In genomic region chr2:162932706-162933105, GRCm38 (mm10) we compare ENCODE assay signal across 8 mouse cellular contexts. TPM values are rescaled to one million over a fixed set of nuclear protein-coding genes. Genes with fewer than 3 reads are reported as not detected.
DNase-seq lines count a peak whose midpoint lies in the region; ATAC-seq lines count a peak whose summit lies in the region.

No protein-coding gene starts in this region.

- peaks cover 17% of the 10 kb centered on the region for H3K36me3 ChIP-seq in intestine, embryonic 16.5 days (ENCODE audit: control insufficient read depth, insufficient read depth, low read length)
- peaks cover 22% of the 10 kb centered on the region for H3K36me3 ChIP-seq in midbrain, embryonic 16.5 days (ENCODE audit: control insufficient read depth, insufficient read depth, low read length)

- peak overlapping the region; percentile 95 for H3K4me3 ChIP-seq in intestine, embryonic 16.5 days (ENCODE audit: low read length)
- peak overlapping the region; percentile 97 for H3K4me3 ChIP-seq in midbrain, embryonic 16.5 days (ENCODE audit: low read depth, low read length)

- H3K27ac ChIP-seq in intestine, embryonic 16.5 days (ENCODE audit: low read length) = no peak overlapping the region
- H3K27ac ChIP-seq in midbrain, embryonic 16.5 days (ENCODE audit: low read length) = no peak overlapping the region

- H3K9ac ChIP-seq in intestine, embryonic 16.5 days (ENCODE audit: low read depth, low read length) = peak overlapping the region; percentile 100; the same call in 1 of the 2 replicates
- H3K9ac ChIP-seq in midbrain, embryonic 16.5 days (ENCODE audit: low read depth, low read length) = peak overlapping the region; percentile 100

- H3K27me3 ChIP-seq in intestine, embryonic 16.5 days (replicated peaks; ENCODE audit: control insufficient read depth, insufficient read depth, low read length) = no peaks in the 10 kb centered on the region
- no peaks in the 10 kb centered on the region for H3K27me3 ChIP-seq in midbrain, embryonic 16.5 days (ENCODE audit: control insufficient read depth, insufficient read depth, low read depth, low read length)

- DNase-seq in CD4-positive, CD25-positive, alpha-beta regulatory T cell, adult 2 months (ENCODE audit: low read depth, low spot score) = peak; percentile 24
- peak; percentile 27 for DNase-seq in thymus, postnatal 14 days
- no peak for DNase-seq in thymus, postnatal 4 days
- no peak for DNase-seq in urinary bladder, adult 2 months (ENCODE audit: low spot score)
- DNase-seq in left cerebral cortex, postnatal 36 days (ENCODE audit: low spot score in 2 of 2) = no peak

- ATAC-seq in CD4-positive, CD25-positive, alpha-beta regulatory T cell, adult 4 months = no peak
- ATAC-seq in intestine, embryonic 16.5 days = no peak
- ATAC-seq in midbrain, embryonic 16.5 days = no peak

- WGBS in intestine, embryonic 16.5 days = 38% methylated on average over 4 of the region's 4 CpGs
- WGBS in midbrain, embryonic 16.5 days = 50% methylated on average over 4 of the region's 4 CpGs

- H3K9me3 ChIP-seq in intestine, embryonic 16.5 days (ENCODE audit: control insufficient read depth, low read length) = no peaks in the 10 kb centered on the region
- no peaks in the 10 kb centered on the region for H3K9me3 ChIP-seq in midbrain, embryonic 16.5 days (replicated peaks; ENCODE audit: control insufficient read depth, low read length, poor library complexity, severe bottlenecking)

- peak overlapping the region; percentile 67 for H3K4me2 ChIP-seq in intestine, embryonic 16.5 days (ENCODE audit: low read depth, low read length)
- peak overlapping the region; percentile 58 for H3K4me2 ChIP-seq in midbrain, embryonic 16.5 days (ENCODE audit: low read length)

- 0 out of 2 replicates have a peak, but pooled peaks cover 3% of the 10 kb centered on the region for H3K4me1 ChIP-seq in intestine, embryonic 16.5 days (ENCODE audit: control insufficient read depth, insufficient read depth, low read length)
- peaks cover 12% of the 10 kb centered on the region for H3K4me1 ChIP-seq in midbrain, embryonic 16.5 days (ENCODE audit: control insufficient read depth, insufficient read depth, low read length)

- intact Hi-C loops in left cerebral cortex, postnatal 36 days (cut with DNase I) = loop anchor here (5.0 kb wide), 2 partner anchors 85 to 485 kb away; partner anchors contain the start of gene Ift52

RNA-seq across cellular contexts. Expression of gene Srsf6, which starts 1.4 kb away (rescaled TPM):
- polyA plus RNA-seq in CD4-positive, CD25-positive, alpha-beta regulatory T cell, adult 4 months (2017; shearing (Covaris generic)) = 10 to 100 TPM; 21.3 to 37.8 TPM
- polyA plus RNA-seq in intestine, embryonic 16.5 days (2015; fragmentation: Nextera tagmentation; extraction: Ambion mirVana) = 156 and 159 TPM in 2 replicates
- 118 and 137 TPM in 2 replicates for polyA plus RNA-seq in midbrain, embryonic 16.5 days (2015; fragmentation: Nextera tagmentation; extraction: Ambion mirVana)
- 188 and 261 TPM in 2 replicates for polyA plus RNA-seq in urinary bladder, adult 2 months (2012; rRNA removed)
- 100 to 1,000 TPM in 1 of 2 experiments, 10 to 100 TPM in 1; 69.7 to 123 TPM for total RNA-seq in left cerebral cortex, postnatal 36 days (2021)

RNA-seq across cellular contexts. Expression of gene L3mbtl1, which starts 10.6 kb away (rescaled TPM):
- polyA plus RNA-seq in CD4-positive, CD25-positive, alpha-beta regulatory T cell, adult 4 months (2017; shearing (Covaris generic)) = under 1 TPM in 1 of 2 experiments, not detected in 1; 0.15 TPM
- polyA plus RNA-seq in intestine, embryonic 16.5 days (2015; fragmentation: Nextera tagmentation; extraction: Ambion mirVana) = 0.09 TPM in 2 replicates
- 4.6 and 8.3 TPM in 2 replicates for polyA plus RNA-seq in midbrain, embryonic 16.5 days (2015; fragmentation: Nextera tagmentation; extraction: Ambion mirVana)
- 0.37 and 0.54 TPM in 2 replicates for polyA plus RNA-seq in urinary bladder, adult 2 months (2012; rRNA removed)
- total RNA-seq in left cerebral cortex, postnatal 36 days (2021) = 10 to 100 TPM; 11.4 to 21.7 TPM

RNA-seq across cellular contexts. Expression of gene Sgk2, which starts 54.4 kb away (rescaled TPM):
- polyA plus RNA-seq in CD4-positive, CD25-positive, alpha-beta regulatory T cell, adult 4 months (2017; shearing (Covaris generic)) = not detected
- polyA plus RNA-seq in intestine, embryonic 16.5 days (2015; fragmentation: Nextera tagmentation; extraction: Ambion mirVana) = 1.2 and 2.1 TPM in 2 replicates
- 0.17 TPM in 1 of 2 replicates, not detected in the other for polyA plus RNA-seq in midbrain, embryonic 16.5 days (2015; fragmentation: Nextera tagmentation; extraction: Ambion mirVana)
- 0.25 and 0.32 TPM in 2 replicates for polyA plus RNA-seq in urinary bladder, adult 2 months (2012; rRNA removed)
- under 1 TPM; 0.57 to 0.79 TPM for total RNA-seq in left cerebral cortex, postnatal 36 days (2021)

Comparison
In these comparisons a context has a peak if more than half of its experiments do, and no peak if none do; other contexts are left out.
1. DNase-seq: peak in CD4-positive, CD25-positive, alpha-beta regulatory T cell, adult 2 months (single experiment) and thymus, postnatal 14 days (single experiment); none in thymus, postnatal 4 days (single experiment), urinary bladder, adult 2 months (single experiment) and left cerebral cortex, postnatal 36 days (0 of 2).